Mouse (Mus musculus) cerebellum, postnatal 10 days (tissue): ENCODE data around the gene Wdr75.

Experiments used
- DNase-seq, 2 experiments: peaks; one replicate each; pipeline ENCODE4 v3.0.0; 2021; ENCODE audit warnings: mixed read lengths in 2 of 2

The Wdr75 gene

GRCm38 (mm10) chr1:45794969-45795908 is at the start of gene Wdr75:
Wdr75 (plus strand) TSS chr1:45795166.
- peak; percentile 97 for DNase-seq

- no peak for DNase-seq
Observed at GRCm38 (mm10) chr1:45755902-45756301, 39.1 kb upstream of the Wdr75 start.

- DNase-seq: no peak
Observed at GRCm38 (mm10) chr1:45756707-45757106, 38.3 kb upstream of the Wdr75 start.

- DNase-seq: no peak
Observed at GRCm38 (mm10) chr1:45758011-45758410, 37.0 kb upstream of the Wdr75 start.

- no peak for DNase-seq
Observed at GRCm38 (mm10) chr1:45760667-45761467, 34.1 kb upstream of the Wdr75 start.

- no peak for DNase-seq
Observed at GRCm38 (mm10) chr1:45761468-45761795, 33.5 kb upstream of the Wdr75 start.

GRCm38 (mm10) chr1:45765678-45766077 is 29.3 kb upstream of the Wdr75 start:
- peak in 1 of 2 experiments; percentile 4 for DNase-seq

GRCm38 (mm10) chr1:45766123-45766522 is 28.8 kb upstream of the Wdr75 start:
- DNase-seq: peak; percentile 88 to 89

GRCm38 (mm10) chr1:45767533-45767932 is 27.4 kb upstream of the Wdr75 start:
- DNase-seq: peak; percentile 24 to 31

- peak; percentile 44 to 56 for DNase-seq
Observed at GRCm38 (mm10) chr1:45769321-45769720, 25.6 kb upstream of the Wdr75 start.

GRCm38 (mm10) chr1:45770051-45770450 is 24.9 kb upstream of the Wdr75 start:
- peak in 1 of 2 experiments; percentile 2 for DNase-seq

GRCm38 (mm10) chr1:45780606-45781288 is 14.2 kb upstream of the Wdr75 start:
- no peak for DNase-seq

GRCm38 (mm10) chr1:45816889-45817288 is 21.9 kb downstream of the Wdr75 start:
- DNase-seq: peak; percentile 60 to 75

GRCm38 (mm10) chr1:45818564-45818963 is 23.6 kb downstream of the Wdr75 start:
- DNase-seq: no peak

GRCm38 (mm10) chr1:45824441-45824840 is 29.5 kb downstream of the Wdr75 start:
- no peak for DNase-seq

- DNase-seq: peak; percentile 79 to 83
Observed at GRCm38 (mm10) chr1:45825140-45825539, 30.2 kb downstream of the Wdr75 start.

GRCm38 (mm10) chr1:45825630-45826029 is 30.7 kb downstream of the Wdr75 start:
- no peak for DNase-seq

GRCm38 (mm10) chr1:45826148-45826547 is 31.2 kb downstream of the Wdr75 start:
- DNase-seq: no peak

- no peak for DNase-seq
Observed at GRCm38 (mm10) chr1:45826796-45827195, 31.8 kb downstream of the Wdr75 start.

GRCm38 (mm10) chr1:45830453-45831206 is 35.7 kb downstream of the Wdr75 start:
- DNase-seq: no peak

GRCm38 (mm10) chr1:45835362-45836063 is 40.5 kb downstream of the Wdr75 start:
- no peak for DNase-seq

- DNase-seq: peak; percentile 79 to 80
Observed at GRCm38 (mm10) chr1:45837736-45838135, 42.8 kb downstream of the Wdr75 start.
